Mouse (Mus musculus): Measurements from ENCODE around the gene Uvrag.

DNA sequence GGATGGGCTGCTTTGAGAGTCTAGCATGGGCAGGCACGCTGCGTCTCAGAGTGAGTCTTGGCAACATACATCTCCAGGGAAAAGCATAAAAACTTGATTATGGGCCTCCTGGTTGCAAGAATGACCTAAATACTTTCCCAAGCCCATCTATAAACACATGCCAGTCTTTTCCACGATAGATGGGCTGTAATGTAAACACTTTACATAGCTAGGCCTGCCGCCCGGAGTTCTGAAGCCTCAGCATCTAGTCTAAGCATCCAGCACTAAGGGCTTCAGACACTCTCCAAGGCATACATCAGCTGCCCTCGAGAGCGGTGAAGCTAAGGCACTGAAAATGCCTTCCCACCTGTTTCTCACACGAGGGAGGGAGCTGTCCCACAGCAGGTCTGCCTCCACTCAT, 229.7 kb downstream of the Uvrag start:
- TF ChIP-seq GATA1 (IDR thresholded peaks at IDR 0.05; ENCODE audit: borderline replicate concordance, low read length) (no peak), FLI1 (IDR thresholded peaks at IDR 0.05; ENCODE audit: low read length) (no peak)
